Mouse (Mus musculus): ENCODE measurements around the gene Tnfsf10.
A peak's percentile ranks its signal among the peaks of the same experiment; 100 is the strongest.
"Not testable (repeated sequence)": the region's sequence is repeated elsewhere in the genome, so short reads cannot be mapped to it uniquely, and the experiment has no call there.

Gene Tnfsf10

DNA sequence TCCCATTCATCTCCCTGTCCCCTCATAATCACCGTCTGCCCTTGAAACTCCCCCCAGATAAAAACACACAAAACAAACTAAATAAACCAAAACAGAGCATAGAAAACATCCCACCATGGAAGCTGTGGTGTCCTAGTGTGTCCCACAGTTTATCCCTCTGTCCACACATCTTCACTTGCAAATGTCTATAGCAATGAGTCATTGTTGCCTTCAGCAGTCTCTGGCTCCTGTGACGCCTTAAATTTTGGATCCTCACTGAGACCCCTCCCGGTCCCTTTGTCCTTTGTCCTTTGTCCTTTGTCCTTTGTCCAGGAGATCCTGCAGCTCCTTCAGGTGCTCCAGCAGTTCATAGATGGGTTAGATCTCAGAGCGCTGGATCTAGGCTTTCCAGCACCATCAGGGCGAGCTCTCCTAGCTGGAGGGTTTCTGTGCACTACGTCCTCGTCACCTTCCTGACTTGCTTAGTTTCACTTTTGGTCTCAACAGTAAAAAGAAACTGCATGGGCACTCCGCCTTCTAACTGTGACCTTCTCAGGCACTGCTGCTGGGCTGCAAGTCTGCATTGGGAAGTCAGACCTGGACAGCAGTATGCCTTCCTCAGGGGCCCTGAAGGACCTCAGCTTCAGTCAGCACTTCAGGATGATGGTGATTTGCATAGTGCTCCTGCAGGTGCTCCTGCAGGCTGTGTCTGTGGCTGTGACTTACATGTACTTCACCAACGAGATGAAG lies at the start of gene Tnfsf10:
Gene Tnfsf10 (plus strand): TSS at position 470 of the 729 bp plus-strand sequence.
- DNase-seq, result no peak

DNA sequence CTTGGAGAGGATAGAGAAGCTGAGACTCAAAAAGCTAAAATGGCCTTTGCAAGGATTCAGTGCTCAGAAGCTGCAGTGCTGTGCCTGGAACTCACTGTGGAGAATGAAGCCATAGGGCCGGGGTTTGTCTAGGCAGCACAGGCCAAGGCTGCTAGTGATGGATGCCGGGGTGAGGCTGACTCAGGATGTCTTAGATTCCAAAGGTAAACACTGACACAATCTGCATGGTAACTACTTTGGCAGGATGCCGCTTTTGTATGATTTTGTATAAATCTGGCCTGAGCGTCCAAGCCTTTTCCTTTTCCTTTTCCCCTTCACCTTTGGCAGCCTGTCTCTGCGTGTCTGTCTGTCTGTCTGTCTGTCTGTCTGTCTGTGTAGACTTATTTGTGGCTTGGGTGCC lies 49.5 kb upstream of the Tnfsf10 start:
- no peak for DNase-seq

DNA sequence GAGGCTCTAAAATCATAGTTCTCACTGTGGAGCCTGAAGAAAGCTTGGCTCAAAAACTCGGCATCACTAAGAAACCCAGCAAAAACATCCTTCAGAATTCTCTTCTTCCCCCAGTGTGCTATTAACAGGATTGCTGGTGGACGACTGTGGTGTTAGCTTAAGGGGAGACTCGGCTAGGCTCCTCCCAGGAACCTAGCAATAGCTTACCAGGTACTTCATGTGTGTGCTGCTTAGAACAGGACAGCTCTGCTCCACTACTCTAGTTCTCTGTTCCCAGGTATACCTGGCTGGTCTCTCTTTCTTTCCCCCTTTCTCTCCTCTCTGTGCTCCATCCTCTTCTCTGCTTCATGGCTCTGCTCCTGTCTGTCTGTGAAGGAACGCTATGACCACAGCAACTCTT lies 48.9 kb upstream of the Tnfsf10 start:
- no peak for DNase-seq

DNA sequence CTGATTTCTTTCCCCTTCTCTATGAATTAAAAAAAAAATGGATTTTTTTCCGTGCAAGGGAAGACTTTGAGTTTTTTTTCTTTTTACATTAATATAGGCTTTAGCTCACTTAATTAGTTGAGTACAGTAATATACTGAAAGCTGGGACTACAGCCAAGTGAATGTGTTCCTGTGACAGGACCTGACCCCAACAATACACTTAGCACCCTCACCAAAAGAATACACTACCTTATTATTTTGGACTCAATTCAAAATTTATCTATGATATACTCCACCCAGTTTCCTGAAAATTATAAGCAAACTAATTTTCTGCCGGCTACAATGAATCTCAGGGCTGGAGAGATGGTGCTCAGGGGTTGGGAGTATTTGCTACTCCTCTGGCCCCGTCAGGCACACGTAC lies 47.7 kb upstream of the Tnfsf10 start:
- DNase-seq, result no peak

DNA sequence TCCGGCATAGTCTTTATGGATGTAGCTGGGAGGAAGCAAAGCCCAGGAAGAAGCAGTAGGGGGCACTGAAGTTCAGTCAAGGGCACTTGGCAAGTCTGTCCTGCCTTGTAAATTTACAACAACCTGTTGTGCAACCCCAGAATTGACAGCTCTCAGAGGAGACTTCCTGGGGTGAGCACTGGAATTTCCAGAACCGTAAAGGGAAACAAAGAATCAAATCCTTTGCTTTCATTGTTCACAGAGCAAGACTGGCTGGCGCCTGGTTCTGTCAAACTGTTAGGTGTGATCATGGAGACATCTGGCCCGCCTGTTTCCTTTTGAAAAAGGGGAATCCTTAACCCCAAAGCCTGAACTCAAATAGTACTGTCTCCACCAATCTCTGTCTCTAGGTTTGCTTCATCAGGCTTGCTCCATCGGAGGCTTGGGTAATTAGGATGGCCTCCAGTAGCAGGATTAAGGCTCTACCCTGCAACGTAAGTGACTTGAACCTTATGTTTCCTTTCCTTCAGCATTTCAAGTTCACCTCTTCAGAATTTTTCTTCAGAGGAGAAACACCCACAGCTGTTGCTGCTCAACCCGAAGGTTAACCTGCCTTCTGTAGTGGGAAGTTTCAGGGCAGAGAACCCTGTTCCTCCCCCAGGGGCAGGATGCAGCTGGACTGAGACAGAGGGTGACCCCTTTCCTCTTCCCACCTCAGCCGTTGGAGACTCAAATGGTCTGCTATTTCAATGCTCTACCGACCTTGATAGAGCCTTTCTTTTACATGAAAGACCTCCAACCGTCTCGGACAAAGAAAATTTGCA lies 46.5 kb upstream of the Tnfsf10 start:
- DNase-seq, result peak; percentile 20

DNA sequence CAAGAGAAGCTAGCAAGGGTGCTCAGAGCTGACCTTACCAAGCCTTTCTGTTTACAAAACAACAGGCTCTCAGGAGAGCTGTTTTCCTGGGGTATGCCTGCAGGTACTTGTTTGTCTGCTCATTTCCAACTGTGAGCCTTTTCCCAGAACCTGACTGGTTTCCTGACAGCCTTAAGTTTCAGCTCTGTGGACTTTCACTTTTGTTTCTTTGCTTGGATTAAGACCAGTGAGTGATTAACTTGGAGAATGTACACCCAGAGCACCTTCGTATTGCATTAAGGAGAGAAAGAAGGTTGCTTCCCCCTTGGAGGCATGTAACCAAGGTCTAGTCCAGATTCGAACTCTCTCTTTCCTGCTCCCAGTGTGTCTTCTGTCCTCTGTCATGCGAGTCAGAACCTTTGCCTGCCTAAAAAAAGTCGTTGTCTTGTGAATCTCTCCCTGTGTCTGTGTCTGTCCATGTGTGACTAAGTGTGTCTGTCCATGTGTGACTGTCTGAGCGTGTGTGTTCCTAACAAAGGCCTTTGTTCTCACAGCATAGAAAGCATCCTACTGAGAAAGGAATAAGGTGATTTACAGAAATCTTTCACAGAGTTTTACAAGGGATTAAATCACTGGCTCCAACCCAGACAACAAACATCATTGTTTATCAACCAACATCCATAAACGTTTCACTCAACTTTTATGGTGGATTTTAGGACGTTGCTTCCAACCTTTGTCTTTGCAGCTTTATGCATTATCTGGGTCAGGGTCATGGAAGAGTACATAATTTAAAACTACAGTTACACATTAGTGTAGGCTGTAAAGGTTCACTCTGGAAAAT lies 43.7 kb upstream of the Tnfsf10 start:
- DNase-seq, result no peak

DNA sequence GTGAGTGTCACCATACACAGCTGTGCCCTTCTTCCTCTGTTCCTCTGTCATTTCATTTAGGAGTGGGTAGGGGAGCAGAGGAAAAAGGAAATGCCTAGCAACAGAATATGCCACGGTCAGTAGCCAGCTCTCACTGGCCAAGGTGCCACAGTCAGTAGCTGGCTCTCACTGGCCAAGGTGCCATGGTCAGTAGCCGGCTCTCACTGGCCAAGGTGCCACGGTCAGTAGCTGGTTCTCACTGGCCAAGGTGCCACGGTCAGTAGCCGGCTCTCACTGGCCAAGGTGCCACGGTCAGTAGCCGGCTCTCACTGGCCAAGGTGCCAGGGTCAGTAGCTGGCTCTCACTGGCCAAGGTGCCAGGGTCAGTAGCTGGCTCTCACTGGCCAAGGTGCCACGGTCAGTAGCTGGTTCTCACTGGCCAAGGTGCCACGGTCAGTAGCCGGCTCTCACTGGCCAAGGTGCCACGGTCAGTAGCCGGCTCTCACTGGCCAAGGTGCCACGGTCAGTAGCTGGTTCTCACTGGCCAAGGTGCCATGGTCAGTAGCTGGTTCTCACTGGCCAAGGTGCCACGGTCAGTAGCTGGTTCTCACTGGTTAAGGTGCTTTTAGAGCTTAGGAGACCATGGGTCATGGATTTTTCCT lies 37.4 kb upstream of the Tnfsf10 start:
- not testable (repeated sequence) for DNase-seq

DNA sequence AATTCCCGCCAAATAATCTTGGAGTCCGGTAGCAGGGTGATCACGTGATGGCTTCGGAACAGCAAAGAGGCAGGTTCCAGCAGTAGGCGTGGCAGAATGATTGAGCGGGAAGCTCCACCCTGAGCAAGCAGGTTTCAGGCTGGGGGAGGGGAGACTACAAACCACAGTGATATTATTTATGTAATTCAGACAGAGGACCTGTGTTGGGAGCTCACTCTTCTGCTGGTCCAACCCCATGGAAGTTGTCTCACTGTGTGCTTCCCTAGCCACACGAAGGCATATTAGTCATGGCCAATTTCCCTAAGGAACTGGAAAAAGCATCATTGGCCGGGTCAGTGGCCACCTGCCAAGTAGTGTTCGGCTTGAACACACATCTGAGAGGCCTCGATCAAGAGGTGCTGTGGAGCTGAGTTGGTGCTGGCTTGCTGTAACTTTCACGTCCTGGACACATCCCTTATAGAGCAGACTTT lies 36.5 kb upstream of the Tnfsf10 start:
- peak; percentile 73 for DNase-seq

DNA sequence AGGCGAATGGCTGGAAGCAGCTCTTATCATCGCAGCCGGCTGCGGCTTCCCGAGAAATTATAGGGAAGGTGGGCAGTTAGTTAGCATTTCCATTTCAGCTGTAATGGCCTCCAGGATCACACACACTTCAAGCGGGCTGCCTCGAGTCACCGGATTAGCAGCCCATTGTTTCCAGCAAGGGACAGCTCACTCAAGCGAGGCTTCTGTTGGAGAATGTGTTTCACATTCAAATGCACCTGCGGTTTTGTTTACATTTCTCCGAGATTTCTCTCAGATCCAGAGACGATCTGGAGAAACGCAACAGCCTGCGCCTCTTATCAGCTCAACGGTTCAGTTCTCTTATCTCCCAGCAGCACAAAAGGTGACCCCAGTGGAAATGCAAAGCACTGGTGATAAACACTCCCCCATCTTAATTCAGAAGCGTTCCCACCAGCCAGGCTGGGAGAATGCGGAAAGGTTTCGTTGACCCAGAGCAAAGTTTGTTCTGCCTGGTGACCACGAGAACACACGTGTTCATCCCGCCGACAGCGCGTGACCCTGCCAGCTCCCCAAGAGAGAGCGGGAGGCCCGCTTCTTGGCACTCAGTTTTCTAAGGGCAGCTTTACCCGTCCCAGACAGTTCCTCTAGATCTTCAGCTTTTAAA lies 33.6 kb upstream of the Tnfsf10 start:
- peak; percentile 36 for DNase-seq

DNA sequence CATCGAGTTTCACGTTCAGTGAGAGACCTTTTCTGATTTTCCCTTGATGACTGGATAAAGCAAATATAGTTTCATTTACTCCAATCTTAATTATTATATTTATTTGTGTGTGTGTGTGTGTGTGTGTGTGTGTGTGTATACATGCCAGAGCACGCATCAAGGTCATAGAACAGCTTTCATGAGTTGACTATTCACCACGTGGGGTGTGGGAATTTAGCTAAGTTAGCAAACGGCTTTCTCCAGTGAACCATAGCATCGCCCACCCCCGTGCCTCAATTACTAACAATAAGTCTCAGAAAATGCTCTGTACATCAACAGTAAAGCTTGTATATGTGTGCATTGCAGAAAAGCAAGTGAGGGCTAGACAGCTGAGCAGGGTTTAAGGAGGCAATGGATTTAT lies 33.0 kb upstream of the Tnfsf10 start:
- DNase-seq, result no peak

DNA sequence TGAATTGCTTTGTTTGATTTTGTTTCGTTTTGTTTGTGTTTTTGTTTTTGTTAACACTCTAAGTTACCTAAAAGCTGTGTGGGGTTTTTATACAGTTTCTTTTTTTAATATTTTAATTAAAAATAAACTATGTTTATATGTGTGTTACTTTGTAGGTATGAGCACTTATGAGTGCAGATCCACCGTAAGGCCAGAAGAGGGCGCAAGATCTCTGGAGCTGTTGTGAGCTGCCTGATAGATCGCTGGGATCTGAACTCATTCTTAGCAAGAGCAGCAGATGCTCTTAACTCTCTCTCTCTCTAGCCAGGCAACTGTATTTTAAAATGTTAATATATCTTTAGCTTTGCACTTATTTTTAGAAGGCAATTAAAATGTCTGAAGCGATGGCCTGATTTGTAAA lies 32.6 kb upstream of the Tnfsf10 start:
- DNase-seq, result no peak

DNA sequence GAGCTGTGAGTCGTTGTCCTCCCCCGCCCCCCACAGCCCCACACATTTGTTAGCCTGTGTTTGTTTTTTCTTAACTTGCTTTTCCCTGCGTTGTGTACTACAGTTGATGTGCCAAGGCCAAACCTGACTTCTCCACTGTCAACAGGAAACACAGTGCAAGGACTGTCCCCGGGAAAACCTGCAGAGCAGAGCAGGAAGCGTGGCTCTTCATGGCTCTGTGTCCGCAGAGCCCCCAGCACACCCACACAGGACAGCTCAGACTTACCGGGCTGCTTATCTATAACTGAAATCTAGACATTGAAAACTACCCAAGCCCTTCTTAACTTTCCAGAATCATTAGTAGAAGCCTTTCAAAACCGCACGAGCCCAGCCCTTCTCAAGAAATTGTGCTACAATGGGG lies 31.8 kb upstream of the Tnfsf10 start:
- no peak for DNase-seq

DNA sequence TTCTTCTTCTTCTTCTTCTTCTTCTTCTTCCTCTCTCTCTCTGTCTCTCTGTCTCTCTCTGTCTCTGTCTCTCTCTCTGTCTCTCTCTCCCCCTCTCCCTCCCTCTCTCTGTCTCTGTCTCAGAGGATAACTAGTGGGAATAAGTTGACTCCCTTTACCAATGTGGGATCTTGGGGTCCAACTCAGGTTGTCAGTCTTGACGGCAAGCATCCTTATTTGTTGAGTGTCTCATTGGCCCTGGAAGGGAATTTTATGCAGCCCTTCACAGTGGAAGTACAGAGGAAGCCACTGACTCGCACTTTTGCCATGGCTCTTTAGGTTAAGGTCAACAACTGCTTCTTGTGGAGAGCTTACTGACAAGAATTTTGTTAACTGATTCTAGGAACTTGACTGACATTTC lies 28.5 kb upstream of the Tnfsf10 start:
- DNase-seq, result no peak

DNA sequence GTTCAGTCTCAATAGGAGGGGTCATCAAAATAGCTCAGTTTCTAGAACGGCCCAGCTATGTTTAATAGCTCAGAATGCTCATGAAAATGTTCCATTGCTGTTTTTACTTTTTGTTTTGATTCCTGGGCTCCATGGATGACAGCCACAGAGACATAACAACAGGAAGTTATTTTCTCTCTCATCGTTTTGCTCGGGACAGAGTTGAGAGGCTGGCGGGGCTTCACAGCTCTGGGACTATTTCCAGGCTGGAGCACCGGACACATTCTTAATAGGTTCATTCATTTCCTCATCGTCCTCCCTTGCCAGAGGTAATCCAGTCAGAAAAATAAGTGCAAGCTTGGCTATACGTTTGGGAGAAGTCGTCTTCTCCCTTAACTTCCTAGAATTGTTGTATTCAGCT lies 27.9 kb upstream of the Tnfsf10 start:
- no peak for DNase-seq

DNA sequence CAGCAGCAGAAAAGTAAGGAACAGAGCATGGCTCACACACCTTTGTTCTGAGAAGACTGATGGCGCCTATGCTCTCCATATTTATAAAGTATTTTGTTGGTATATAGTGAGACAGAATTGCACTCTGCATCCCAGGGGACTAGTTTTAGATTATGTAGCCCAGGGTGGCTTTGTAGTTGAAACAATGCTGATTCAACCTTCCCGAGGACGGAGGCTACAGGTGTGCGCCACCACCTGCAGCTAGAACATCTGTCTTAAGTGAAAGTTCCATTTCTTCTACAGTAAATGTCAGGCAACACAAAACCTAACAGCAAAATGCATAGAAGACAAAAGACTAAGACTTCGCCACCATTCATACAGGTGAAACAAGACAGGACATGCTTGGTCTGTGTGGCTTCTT lies 26.5 kb upstream of the Tnfsf10 start:
- no peak for DNase-seq

DNA sequence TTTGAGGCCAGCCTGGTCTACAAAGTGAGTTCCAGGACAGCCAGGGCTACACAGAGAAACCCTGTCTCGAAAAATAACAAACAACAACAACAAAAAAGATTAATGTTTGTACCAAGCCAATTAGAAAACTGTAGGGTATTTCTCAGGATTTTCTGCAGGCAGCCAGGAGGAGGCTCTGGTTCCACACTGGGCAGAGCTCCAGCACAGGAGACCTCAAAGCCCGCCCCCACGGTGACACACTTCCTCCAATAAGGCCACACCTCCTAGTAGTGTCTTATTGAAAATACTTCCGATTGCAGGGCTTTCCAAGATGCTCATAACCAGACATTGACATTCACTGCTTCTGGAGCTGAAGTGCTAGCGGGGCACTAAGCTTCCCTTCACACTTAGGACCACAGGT lies 25.9 kb upstream of the Tnfsf10 start:
- DNase-seq, result not testable (repeated sequence)

DNA sequence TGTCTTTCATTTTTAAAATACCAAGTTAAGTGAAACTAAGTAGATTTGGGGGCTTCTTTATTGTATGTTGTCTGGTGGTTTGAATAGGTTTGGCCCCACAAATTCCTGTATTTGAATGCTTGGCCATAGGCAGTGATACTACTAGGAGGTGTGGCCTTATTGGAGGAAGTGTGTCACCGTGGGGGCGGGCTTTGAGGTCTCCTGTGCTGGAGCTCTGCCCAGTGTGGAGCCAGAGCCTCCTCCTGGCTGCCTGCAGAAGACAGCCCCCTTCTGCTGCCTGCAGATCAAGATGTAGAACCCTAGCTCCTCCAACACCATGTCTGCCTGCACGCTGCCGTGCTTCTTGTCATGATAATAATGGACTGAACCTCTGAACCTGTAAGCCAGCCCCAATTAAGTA lies 25.4 kb upstream of the Tnfsf10 start:
- not testable (repeated sequence) for DNase-seq

DNA sequence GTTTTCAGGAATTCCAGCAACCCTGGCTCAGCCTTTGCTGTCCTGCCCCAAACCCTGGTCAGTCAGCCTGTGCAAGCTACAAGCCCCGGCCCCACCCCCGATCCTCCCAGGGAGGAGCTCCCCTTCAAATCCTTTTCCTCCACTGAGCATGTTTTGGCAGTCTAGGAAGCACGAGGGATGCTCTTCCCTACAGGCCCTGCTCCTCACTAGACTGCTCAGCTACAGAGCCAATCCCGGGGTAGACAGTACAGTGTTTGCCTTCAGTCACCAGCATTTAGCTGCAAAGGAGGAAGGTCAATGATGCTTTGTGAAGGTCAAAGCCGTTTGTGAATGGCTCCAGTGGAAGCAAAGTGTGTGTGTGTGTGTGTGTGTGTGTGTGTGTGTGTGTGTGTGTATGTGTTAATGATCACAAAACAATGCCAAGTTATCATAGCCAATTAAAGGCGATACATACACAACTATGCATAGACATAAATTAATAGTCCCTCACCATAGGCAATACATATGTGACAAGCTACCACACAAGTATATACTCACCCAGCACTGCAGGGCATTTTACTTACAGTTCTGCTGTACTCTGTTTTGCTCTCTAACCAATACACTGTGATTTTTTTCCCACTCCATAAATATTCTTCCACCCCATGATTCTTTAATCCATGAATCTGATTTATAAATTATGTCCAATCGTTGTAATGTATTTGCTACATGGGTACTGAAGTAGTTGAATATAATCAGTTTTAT lies 23.0 kb upstream of the Tnfsf10 start:
- DNase-seq, result no peak

DNA sequence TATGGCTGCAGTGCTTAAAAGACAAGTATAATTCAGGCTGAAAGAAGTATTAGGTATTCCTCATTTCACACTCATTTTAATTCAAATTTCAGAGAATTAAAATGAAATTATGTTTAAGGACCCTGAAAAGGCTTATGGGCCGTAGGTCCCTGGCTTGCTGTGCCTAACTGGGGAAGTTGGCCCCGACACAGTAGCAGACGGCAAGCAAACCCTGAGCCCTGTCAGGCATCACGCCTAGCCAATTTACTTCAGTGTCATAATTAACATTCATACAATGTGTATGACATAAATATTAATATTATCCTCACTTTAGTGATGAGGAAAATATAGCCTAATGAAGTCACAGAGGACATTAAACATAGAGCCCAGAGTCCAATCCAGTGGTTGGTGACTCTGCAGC lies 16.4 kb upstream of the Tnfsf10 start:
- DNase-seq, result no peak

DNA sequence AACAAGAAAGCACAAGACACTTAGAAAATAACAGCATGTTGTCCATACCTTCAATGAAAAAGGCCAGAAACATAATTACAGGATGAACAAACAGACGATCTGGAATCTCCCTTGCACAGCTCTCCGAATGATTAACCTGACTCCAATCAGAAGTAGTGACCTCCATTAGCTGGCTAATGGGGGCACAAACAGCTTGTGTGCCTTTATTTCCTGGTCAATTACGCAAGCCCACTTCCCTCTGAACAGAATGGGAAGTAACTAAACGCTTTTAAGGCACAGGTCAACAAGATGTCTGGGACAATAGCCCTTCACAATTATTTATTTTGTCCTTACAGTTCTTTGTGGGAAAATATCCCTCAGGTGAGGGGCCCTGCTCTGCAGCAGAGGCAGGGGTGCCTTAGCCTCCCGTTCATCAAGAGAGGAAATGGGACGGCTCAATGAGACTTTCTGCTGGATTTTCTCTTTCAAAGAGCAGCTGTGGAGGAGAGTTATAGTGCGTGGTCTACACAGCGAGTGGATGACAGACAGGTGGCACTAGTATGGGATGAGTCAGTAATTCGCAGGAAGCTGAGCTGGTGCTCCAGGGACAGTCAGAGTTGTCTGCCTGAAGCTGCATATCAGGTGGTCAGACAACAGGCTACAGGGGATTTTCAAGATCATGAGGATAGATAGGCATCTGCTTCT lies 14.3 kb upstream of the Tnfsf10 start:
- no peak for DNase-seq

DNA sequence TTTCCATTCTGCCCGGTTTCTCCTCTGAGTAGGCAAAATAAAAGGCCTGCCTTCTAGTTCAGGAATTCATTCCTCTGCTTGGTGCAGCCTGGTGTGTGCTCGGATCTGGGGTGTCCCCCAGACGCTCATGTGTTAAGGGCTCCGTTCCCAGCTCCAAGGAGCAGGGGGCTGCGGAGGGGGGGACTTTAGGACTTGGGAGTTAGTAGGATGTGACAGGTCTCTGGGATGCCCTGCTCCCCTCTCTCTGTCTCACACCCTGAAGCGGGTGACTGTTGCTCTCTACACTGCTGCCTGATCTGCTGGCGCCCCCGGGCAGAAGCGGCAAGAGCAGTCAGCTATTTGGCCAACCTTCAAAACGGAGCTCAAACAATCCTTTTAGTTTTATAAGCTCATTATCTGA lies 10.0 kb upstream of the Tnfsf10 start:
- no peak for DNase-seq
